8 mouse cellular contexts compared by ENCODE assay signal in genomic region chr8:85492125-85492875, GRCm38 (mm10). TPM values are rescaled to one million over a fixed set of nuclear protein-coding genes. Genes with fewer than 3 reads are reported as not detected.
DNase-seq lines count a peak whose midpoint lies in the region; ATAC-seq and TF ChIP-seq lines count a peak whose summit lies in the region.

Gpt2 (plus strand) TSS chr8:85492576.

- H3K4me3 ChIP-seq in cerebellum, adult 2 months (replicated peaks; ENCODE audit: insufficient read depth, low read depth, low read length) = peak within 1 kb of the TSS; percentile 90
- H3K4me3 ChIP-seq in hindbrain, embryonic 11.5 days (ENCODE audit: low read depth, low read length) = peak within 1 kb of the TSS; percentile 83

- peak within 1 kb of the TSS; percentile 80 for H3K9ac ChIP-seq in hindbrain, embryonic 11.5 days (ENCODE audit: low read depth, low read length)

- WGBS in cerebellum, adult 2 months = under 1% methylated on average over 41 of the region's 41 CpGs
- WGBS in hindbrain, embryonic 11.5 days = under 1% methylated on average over 41 of the region's 41 CpGs

- no peaks in the 10 kb centered on the region for H3K36me3 ChIP-seq in hindbrain, embryonic 11.5 days (ENCODE audit: control insufficient read depth, insufficient read depth, low read length)

- H3K27me3 ChIP-seq in cerebellum, adult 2 months (ENCODE audit: control insufficient read depth, insufficient read depth, low read length) = no peaks in the 10 kb centered on the region
- H3K27me3 ChIP-seq in hindbrain, embryonic 11.5 days (ENCODE audit: control insufficient read depth, insufficient read depth, low read length) = no peaks in the 10 kb centered on the region

- no peak for TF ChIP-seq CTCF in cerebellum, adult 2 months (IDR thresholded peaks at IDR 0.05; ENCODE audit: borderline replicate concordance, insufficient read depth, low read depth, low read length)

- H3K27ac ChIP-seq in cerebellum, adult 2 months (ENCODE audit: insufficient read depth, low read length) = peak within 1 kb of the TSS; percentile 56; the same call in 1 of the 2 replicates
- H3K27ac ChIP-seq in hindbrain, embryonic 11.5 days (ENCODE audit: low read depth, low read length) = 0 out of 2 replicates have a peak within 1 kb of the TSS, but pooled peaks have one; percentile 1

- no peaks in the 10 kb centered on the region for H3K9me3 ChIP-seq in hindbrain, embryonic 11.5 days (ENCODE audit: control insufficient read depth, low read length)

- DNase-seq in MEL-GATA-1-ER (ENCODE audit: extremely low read depth, low read depth) = peak; percentile 90
- peak; percentile 95 to 98 for DNase-seq in cerebellum, adult 2 months
- DNase-seq in frontal cortex, adult 2 months (ENCODE audit: extremely low spot score in 1 of 2, low spot score in 1 of 2) = peak; percentile 93 to 97
- peak; percentile 93 for DNase-seq in hindbrain, embryonic 11.5 days (ENCODE audit: low spot score)
- peak; percentile 91 to 93 for DNase-seq in layer of hippocampus, postnatal 10 days (ENCODE audit: low spot score in 2 of 2)
- DNase-seq in lung, postnatal 10 days = peak; percentile 96
- peak; percentile 92 for DNase-seq in ovary, postnatal 36 days (ENCODE audit: low spot score)
- peak; percentile 88 for DNase-seq in thymus, postnatal 25 days

- peak within 1 kb of the TSS; percentile 92 for H3K4me2 ChIP-seq in hindbrain, embryonic 11.5 days (replicated peaks; ENCODE audit: low read depth, low read length)

- H3K4me1 ChIP-seq in cerebellum, adult 2 months (ENCODE audit: control insufficient read depth, insufficient read depth, low read length) = 0 out of 2 replicates have a peak, but pooled peaks cover 2% of the 10 kb centered on the region
- peaks cover 3% of the 10 kb centered on the region; the same call in 1 of the 2 replicates for H3K4me1 ChIP-seq in hindbrain, embryonic 11.5 days (replicated peaks; ENCODE audit: control insufficient read depth, insufficient read depth, low read length)

- peak; percentile 99 for ATAC-seq in hindbrain, embryonic 11.5 days (ENCODE audit: low FRiP score)

- peak; percentile 83 for TF ChIP-seq POLR2A in cerebellum, adult 2 months (IDR thresholded peaks at IDR 0.05; ENCODE audit: borderline replicate concordance, insufficient read depth, low read length)

RNA-seq across cellular contexts. Expression of gene Gpt2, which starts in this region (rescaled TPM):
- 40.5 and 41.0 TPM in 2 replicates for polyA plus RNA-seq in cerebellum, adult 2 months (2012; rRNA removed)
- polyA plus RNA-seq in frontal cortex, adult 2 months (2012; rRNA removed) = 52.6 and 52.9 TPM in 2 replicates
- polyA plus RNA-seq in hindbrain, embryonic 11.5 days (2014; fragmentation: Nextera tagmentation; extraction: Ambion mirVana) = 35.4 and 37.1 TPM in 2 replicates
- 10 to 100 TPM; 51.9 to 58.7 TPM for total RNA-seq in layer of hippocampus, postnatal 10 days (2021)

Comparison
In these comparisons a context has a peak if more than half of its experiments do, and no peak if none do; other contexts are left out.
1. Peak in every context shown above with its lines: DNase-seq, ATAC-seq, H3K4me3 ChIP-seq and H3K27ac ChIP-seq.